Mouse (Mus musculus): Measurements from ENCODE around the gene Mog. TPM values are rescaled to one million over a fixed set of nuclear protein-coding genes. Genes with fewer than 3 reads are reported as not detected.
"Not testable (repeated sequence)": the region's sequence is repeated elsewhere in the genome, so short reads cannot be mapped to it uniquely, and the experiment has no call there.

Mog gene
- total RNA-seq, 2 experiments from 2014 or later = not detected

- DNase-seq = no peak
These were observed 28.7 kb downstream of the Mog start for GRCm38 (mm10) chr17:36994528-36994927.

GRCm38 (mm10) chr17:36993770-36994325, 29.4 kb downstream of the Mog start:
- no peak for DNase-seq

- no peak for DNase-seq
These were observed 30.7 kb downstream of the Mog start for GRCm38 (mm10) chr17:36992336-36993104.

GRCm38 (mm10) chr17:36990630-36991029, 32.6 kb downstream of the Mog start:
- not testable (repeated sequence) for DNase-seq

- no peak for DNase-seq
These were observed 33.8 kb downstream of the Mog start, which contains the start of gene H2-M5 for GRCm38 (mm10) chr17:36989437-36989836. Gene H2-M5 (minus strand): TSS chr17:36989537.

GRCm38 (mm10) chr17:36988475-36988874, 34.7 kb downstream of the Mog start:
- no peak for DNase-seq

- DNase-seq = no peak
These were observed 40.7 kb downstream of the Mog start for GRCm38 (mm10) chr17:36982253-36983155.

GRCm38 (mm10) chr17:36981845-36982244, 41.4 kb downstream of the Mog start:
- DNase-seq = no peak

- peak; percentile 10 for DNase-seq
These were observed 41.9 kb downstream of the Mog start, which contains the start of gene 2410137M14Rik for GRCm38 (mm10) chr17:36981221-36981813. Gene 2410137M14Rik (minus strand): TSS chr17:36981237.

GRCm38 (mm10) chr17:36973271-36973787, 49.9 kb downstream of the Mog start:
- DNase-seq = no peak

GRCm38 (mm10) chr17:36972791-36973190, 50.4 kb downstream of the Mog start:
- DNase-seq = no peak

- DNase-seq = no peak
These were observed 51.9 kb downstream of the Mog start for GRCm38 (mm10) chr17:36971172-36971850.

GRCm38 (mm10) chr17:36970316-36970890, 52.8 kb downstream of the Mog start:
- no peak for DNase-seq

- DNase-seq = no peak
These were observed 56.3 kb downstream of the Mog start for GRCm38 (mm10) chr17:36966875-36967274.

GRCm38 (mm10) chr17:36961125-36961524, 62.1 kb downstream of the Mog start:
- DNase-seq = no peak

Other genes starting within 250 kb of the Mog start
- not detected for gene H2-M10.6, start 211.2 kb downstream of the Mog start, total RNA-seq (2021)
- gene Trim26, start 186.3 kb downstream of the Mog start, total RNA-seq (2021) = 10 to 100 TPM; 15.0 to 19.2 TPM
- gene Trim15, start 156.2 kb downstream of the Mog start, total RNA-seq (2021) = not detected
- 1 to 10 TPM in 1 of 2 experiments, not detected in 1; 1.7 TPM for gene Trim10, start 153.8 kb downstream of the Mog start, total RNA-seq (2021)
- gene Trim40, start 133.3 kb downstream of the Mog start, total RNA-seq (2021) = not detected
- not detected for gene Trim31, start 125.3 kb downstream of the Mog start, total RNA-seq (2021)
- gene Rnf39, start 80.5 kb downstream of the Mog start, total RNA-seq (2021) = under 1 TPM in 1 of 2 experiments, not detected in 1; 0.47 TPM
- gene Ppp1r11, start 71.7 kb downstream of the Mog start, total RNA-seq (2021) = 10 to 100 TPM; 62.6 to 63.5 TPM
- 10 to 100 TPM; 19.6 to 23.2 TPM for gene Znrd1, start 64.8 kb downstream of the Mog start, total RNA-seq (2021)
- gene Znrd1as, start 64.8 kb downstream of the Mog start, total RNA-seq (2021) = 1 to 10 TPM; 7.5 to 9.4 TPM
- not detected for gene 2410137M14Rik, start 42.2 kb downstream of the Mog start, total RNA-seq (2021)
- under 1 TPM in 1 of 2 experiments, not detected in 1; 0.18 TPM for gene H2-M5, start 33.9 kb downstream of the Mog start, total RNA-seq (2021)
- 1 to 10 TPM; 1.9 to 4.5 TPM for gene Zfp57, start 22.2 kb downstream of the Mog start, total RNA-seq (2021)
- 10 to 100 TPM; 12.8 to 20.1 TPM for gene Gabbr1, start 22.6 kb upstream of the Mog start, total RNA-seq (2021)
- not detected for gene Olfr90, start 65.1 kb upstream of the Mog start, total RNA-seq (2021)
- not detected for gene Olfr91, start 74.9 kb upstream of the Mog start, total RNA-seq (2021)
- not detected for gene Olfr92, start 96.7 kb upstream of the Mog start, total RNA-seq (2021)
- gene Olfr93, start 138.1 kb upstream of the Mog start, total RNA-seq (2021) = not detected
- not detected for gene Ubd, start 170.5 kb upstream of the Mog start, total RNA-seq (2021)
- gene Olfr94, start 177.6 kb upstream of the Mog start, total RNA-seq (2021) = not detected
- not detected for gene Olfr95, start 189.7 kb upstream of the Mog start, total RNA-seq (2021)
- gene Olfr96, start 196.7 kb upstream of the Mog start, total RNA-seq (2021) = not detected
- not detected for gene Olfr97, start 213.9 kb upstream of the Mog start, total RNA-seq (2021)
- gene Olfr98, start 240.4 kb upstream of the Mog start, total RNA-seq (2021) = not detected
- gene H2-M3, start 246.8 kb upstream of the Mog start, total RNA-seq (2021) = 1 to 10 TPM; 1.7 to 2.2 TPM